Mouse (Mus musculus): ENCODE results near the gene Tmem98.

DNA sequence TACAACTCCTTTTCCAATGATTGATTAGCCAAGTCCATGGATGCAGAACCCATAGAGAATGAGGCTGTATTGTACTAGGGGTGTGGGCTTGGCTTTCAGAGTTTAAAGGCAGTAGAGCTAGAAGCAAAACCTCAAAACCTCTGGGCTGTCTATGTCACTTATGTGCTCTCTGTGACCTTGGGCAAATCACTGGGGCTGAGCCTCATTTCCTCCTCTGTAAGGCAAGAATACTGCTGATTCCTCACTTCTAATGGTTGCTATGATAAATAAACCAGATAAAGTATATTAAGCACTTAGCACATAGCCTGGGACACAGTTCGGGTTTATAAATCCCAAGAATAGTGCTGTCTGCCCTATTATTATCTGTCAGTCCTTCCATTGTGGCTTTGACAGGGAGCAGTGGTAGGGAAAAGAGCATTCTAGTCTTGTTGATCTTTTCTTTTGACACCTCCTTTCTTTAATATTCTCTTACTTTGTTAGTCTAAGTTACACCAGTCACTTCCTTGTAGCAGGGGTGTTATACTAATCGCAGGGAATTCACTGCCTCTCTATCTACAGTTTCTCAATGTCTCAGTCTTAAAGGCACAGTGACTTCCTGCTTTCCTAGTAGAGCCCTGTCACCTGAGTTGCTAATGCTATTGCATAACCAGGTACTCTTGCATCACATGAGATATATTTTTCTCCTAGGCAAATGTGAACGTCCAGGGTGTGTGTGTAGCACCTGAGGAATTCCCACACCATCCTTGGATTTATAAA, 18.1 kb upstream of the Tmem98 start:
- no peak for TF ChIP-seq ETS1 (conservative IDR thresholded peaks at IDR 0.05; ENCODE audit: low read depth, low read length)
- TF ChIP-seq NELFE (IDR thresholded peaks at IDR 0.05; ENCODE audit: low read depth, low read length), result no peak
- no peak for TF ChIP-seq CTCF (conservative IDR thresholded peaks at IDR 0.05 in 1 of 2, IDR thresholded peaks at IDR 0.05 in 1 of 2; ENCODE audit: low read depth in 2 of 2, low read length in 2 of 2)
- no peak for TF ChIP-seq NRF1 (IDR thresholded peaks at IDR 0.05; ENCODE audit: low read depth, low read length)
- TF ChIP-seq RAD21 (IDR thresholded peaks at IDR 0.05; ENCODE audit: low read depth, low read length), result no peak
- no peak for TF ChIP-seq USF1 (IDR thresholded peaks at IDR 0.05; ENCODE audit: low read depth, low read length)
- no peak for TF ChIP-seq POLR2A (IDR thresholded peaks at IDR 0.05; ENCODE audit: low read depth, low read length)
